Mouse (Mus musculus): Measurements from ENCODE around the gene Lcn2. TPM values are rescaled to one million over a fixed set of nuclear protein-coding genes. Genes with fewer than 3 reads are reported as not detected.

Lcn2 gene
- polyA plus RNA-seq, 1 experiment from 2014 or later, result 50.3 TPM

DNA sequence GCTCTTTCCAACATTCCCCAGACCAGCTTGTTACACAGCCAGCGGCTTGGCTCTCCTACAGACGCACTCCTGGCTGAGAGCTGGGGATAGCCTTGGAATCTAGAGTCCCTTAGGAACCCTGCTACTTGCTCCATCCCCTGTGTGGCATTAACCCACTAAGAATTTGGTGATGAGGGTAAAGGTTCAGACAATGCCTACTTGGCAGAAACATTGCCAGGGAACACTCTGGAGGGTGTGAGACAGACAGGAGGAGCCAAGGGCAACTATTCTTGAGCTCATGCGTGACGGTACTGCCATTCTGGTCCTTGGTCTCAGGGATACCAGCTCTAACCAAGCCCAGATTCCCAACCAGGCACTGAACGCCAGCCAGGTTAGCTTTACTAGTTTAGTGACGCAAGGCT is 33.8 kb upstream of the Lcn2 start:
- H3K9ac ChIP-seq (ENCODE audit: low read depth, low read length), result no peak overlapping the region
- H3K9me3 ChIP-seq (replicated peaks; ENCODE audit: low read length), result no peaks in the 10 kb centered on the region
- H3K27me3 ChIP-seq (ENCODE audit: insufficient read depth, low read length), result no peaks in the 10 kb centered on the region
- no peak for ATAC-seq (replicated peaks; ENCODE audit: low FRiP score, low read depth)
- peaks cover 34% of the 10 kb centered on the region for H3K36me3 ChIP-seq (ENCODE audit: insufficient read depth, low read length)
- TF ChIP-seq CTCF (IDR thresholded peaks at IDR 0.05; ENCODE audit: low read depth), result no peak
- H3K4me2 ChIP-seq (ENCODE audit: low read length), result 0 out of 2 replicates have a peak overlapping the region, but pooled peaks have one; percentile 53
- DNase-seq (ENCODE audit: low spot score), result no peak
- WGBS, result 87% methylated on average over 6 of the region's 6 CpGs
- 0 out of 2 replicates have a peak overlapping the region, but pooled peaks have one; percentile 25 for H3K27ac ChIP-seq
- H3K4me3 ChIP-seq (replicated peaks; ENCODE audit: low read depth, low read length), result no peak overlapping the region
- peaks cover 35% of the 10 kb centered on the region for H3K4me1 ChIP-seq (replicated peaks; ENCODE audit: insufficient read depth, low read length)

DNA sequence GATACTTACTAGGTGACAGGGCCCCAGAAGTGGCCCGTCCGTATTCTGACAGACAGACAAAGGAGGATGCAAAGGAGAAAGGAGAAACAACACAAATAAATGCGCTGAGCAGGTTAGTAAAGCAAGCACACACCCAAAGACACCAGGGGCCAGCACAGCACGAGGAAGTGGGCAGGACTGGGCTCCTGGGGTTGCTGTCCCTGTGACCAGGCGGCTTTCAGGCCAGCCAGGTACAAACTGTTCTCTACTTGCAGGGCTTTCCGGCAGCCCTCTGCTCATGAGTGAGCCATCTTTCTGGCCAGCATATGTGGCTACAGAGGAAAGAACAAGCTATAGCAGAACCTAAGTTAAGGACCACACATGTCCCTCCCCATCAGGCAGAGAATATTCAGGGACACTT is 32.6 kb upstream of the Lcn2 start:
- H3K9me3 ChIP-seq (replicated peaks; ENCODE audit: low read length), result no peaks in the 10 kb centered on the region
- H3K4me3 ChIP-seq (replicated peaks; ENCODE audit: low read depth, low read length), result no peak overlapping the region
- no peaks in the 10 kb centered on the region for H3K27me3 ChIP-seq (ENCODE audit: insufficient read depth, low read length)
- DNase-seq (ENCODE audit: low spot score) (no peak), ATAC-seq (replicated peaks; ENCODE audit: low FRiP score, low read depth) (no peak)
- H3K9ac ChIP-seq (ENCODE audit: low read depth, low read length), result 0 out of 2 replicates have a peak overlapping the region, but pooled peaks have one; percentile 2
- WGBS, result 76% methylated on average over 6 of the region's 6 CpGs
- H3K4me2 ChIP-seq (ENCODE audit: low read length), result no peak overlapping the region
- TF ChIP-seq CTCF (IDR thresholded peaks at IDR 0.05; ENCODE audit: low read depth), result no peak
- H3K36me3 ChIP-seq (ENCODE audit: insufficient read depth, low read length), result peaks cover 46% of the 10 kb centered on the region
- H3K4me1 ChIP-seq (replicated peaks; ENCODE audit: insufficient read depth, low read length), result peaks cover 35% of the 10 kb centered on the region
- H3K27ac ChIP-seq, result no peak overlapping the region

DNA sequence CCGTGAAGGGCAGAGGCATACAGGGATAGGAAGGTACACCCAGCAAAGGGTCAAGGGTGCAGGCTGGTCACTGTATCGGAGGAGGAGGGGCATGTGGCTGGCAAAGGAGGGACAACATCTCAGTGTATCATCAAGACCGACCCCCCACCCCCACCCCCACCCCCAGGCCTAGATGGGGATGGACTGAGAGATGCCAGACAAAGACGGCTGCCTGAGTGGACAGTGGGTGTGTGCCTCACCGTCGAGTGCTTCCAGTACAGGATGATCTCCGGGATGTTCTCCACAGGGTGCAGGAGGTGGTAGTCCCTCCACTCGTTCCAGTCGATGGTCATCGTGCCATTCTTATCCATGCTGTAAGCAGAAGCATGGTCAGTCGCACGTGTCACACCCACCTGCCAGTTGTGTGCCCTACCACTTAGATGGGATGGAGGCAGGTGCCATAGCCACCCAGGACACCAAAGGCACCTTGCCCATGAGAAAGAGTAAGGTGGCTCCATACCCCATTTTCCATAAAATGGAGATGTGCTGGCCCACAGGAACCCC is 32.1 kb upstream of the Lcn2 start:
- WGBS, result 85% methylated on average over 12 of the region's 12 CpGs
- TF ChIP-seq CTCF (IDR thresholded peaks at IDR 0.05; ENCODE audit: low read depth), result no peak

DNA sequence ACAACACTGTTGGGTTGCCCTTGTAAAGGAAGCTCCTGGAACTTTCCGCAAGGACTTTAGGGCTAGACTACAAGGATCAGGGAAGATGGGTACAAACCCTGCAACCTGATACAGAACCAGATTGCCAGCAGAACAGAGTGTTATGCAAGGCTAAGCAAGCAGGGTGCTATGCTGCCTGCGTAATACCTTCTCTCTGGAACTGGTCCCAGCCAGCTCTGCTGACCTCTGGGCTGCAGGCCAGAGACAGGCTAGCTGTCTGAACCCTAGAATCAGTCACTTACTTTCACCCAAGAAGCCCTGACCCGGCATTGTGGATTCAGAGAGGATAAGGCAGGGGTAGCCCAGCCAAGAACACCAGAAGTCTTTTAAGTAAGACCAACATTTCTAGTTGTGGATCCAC is 31.3 kb upstream of the Lcn2 start:
- H3K27ac ChIP-seq, result peak overlapping the region; percentile 57; the same call in 1 of the 2 replicates
- 61% methylated on average over 3 of the region's 3 CpGs for WGBS
- H3K4me3 ChIP-seq (replicated peaks; ENCODE audit: low read depth, low read length), result no peak overlapping the region
- no peak for DNase-seq (ENCODE audit: low spot score)
- H3K36me3 ChIP-seq (ENCODE audit: insufficient read depth, low read length), result peaks cover 56% of the 10 kb centered on the region
- peaks cover 23% of the 10 kb centered on the region for H3K4me1 ChIP-seq (replicated peaks; ENCODE audit: insufficient read depth, low read length)
- no peak for ATAC-seq (replicated peaks; ENCODE audit: low FRiP score, low read depth)
- no peaks in the 10 kb centered on the region for H3K27me3 ChIP-seq (ENCODE audit: insufficient read depth, low read length)
- no peak overlapping the region for H3K4me2 ChIP-seq (ENCODE audit: low read length)
- 0 out of 2 replicates have a peak overlapping the region, but pooled peaks have one; percentile 5 for H3K9ac ChIP-seq (ENCODE audit: low read depth, low read length)
- TF ChIP-seq CTCF (IDR thresholded peaks at IDR 0.05; ENCODE audit: low read depth), result no peak
- no peaks in the 10 kb centered on the region for H3K9me3 ChIP-seq (replicated peaks; ENCODE audit: low read length)

More for the DNA sequence above, 32.1 kb upstream of the Lcn2 start:
- no peak overlapping the region for H3K4me2 ChIP-seq (ENCODE audit: low read length)
- H3K9ac ChIP-seq (ENCODE audit: low read depth, low read length), result no peak overlapping the region
- ATAC-seq (replicated peaks; ENCODE audit: low FRiP score, low read depth) (no peak), DNase-seq (ENCODE audit: low spot score) (no peak)
- H3K27me3 ChIP-seq (ENCODE audit: insufficient read depth, low read length), result no peaks in the 10 kb centered on the region
- peaks cover 31% of the 10 kb centered on the region for H3K4me1 ChIP-seq (replicated peaks; ENCODE audit: insufficient read depth, low read length)
- H3K27ac ChIP-seq, result peak overlapping the region; percentile 57; the same call in 1 of the 2 replicates
- no peaks in the 10 kb centered on the region for H3K9me3 ChIP-seq (replicated peaks; ENCODE audit: low read length)
- peaks cover 51% of the 10 kb centered on the region for H3K36me3 ChIP-seq (ENCODE audit: insufficient read depth, low read length)
- H3K4me3 ChIP-seq (replicated peaks; ENCODE audit: low read depth, low read length), result no peak overlapping the region

DNA sequence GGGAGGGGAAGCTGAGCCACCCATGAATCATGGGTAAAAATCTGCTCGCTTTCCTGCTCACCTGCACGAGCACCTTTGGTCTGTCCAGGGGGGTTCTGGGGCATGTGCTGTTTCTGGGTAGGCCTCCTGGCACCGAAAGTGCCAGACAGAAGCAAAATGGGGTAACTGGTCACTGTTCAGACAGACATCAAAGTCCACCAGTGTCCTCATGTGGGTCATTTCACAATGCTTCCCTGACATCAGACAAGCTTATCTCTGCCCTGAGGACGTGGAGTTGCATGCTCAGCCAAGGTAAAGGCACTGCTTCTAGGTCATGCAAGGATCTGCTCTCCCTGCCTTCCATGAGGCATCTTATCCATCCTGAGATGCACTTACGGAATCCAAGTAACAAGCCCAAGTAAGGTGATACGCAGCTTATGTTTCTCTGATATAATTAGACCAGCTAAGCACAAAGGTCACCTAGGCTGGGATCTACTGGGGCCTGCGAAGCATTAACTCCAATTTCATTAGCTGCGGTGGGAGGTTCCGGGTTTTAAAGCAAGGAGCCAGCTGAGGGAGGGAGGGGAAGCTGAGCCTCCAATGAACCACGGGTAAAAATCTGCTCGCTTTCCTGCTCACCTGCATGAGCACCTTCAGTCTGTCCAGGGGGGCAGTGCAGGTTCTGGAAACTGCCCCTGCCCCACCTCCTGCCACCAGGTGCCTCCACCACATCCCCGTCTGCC is 30.5 kb upstream of the Lcn2 start:
- H3K9ac ChIP-seq (ENCODE audit: low read depth, low read length), result no peak overlapping the region
- TF ChIP-seq CTCF (IDR thresholded peaks at IDR 0.05; ENCODE audit: low read depth), result no peak; the same call in 1 of the 2 replicates
- WGBS, result 48% methylated on average over 12 of the region's 12 CpGs
- peaks cover 57% of the 10 kb centered on the region for H3K36me3 ChIP-seq (ENCODE audit: insufficient read depth, low read length)
- H3K9me3 ChIP-seq (replicated peaks; ENCODE audit: low read length), result no peaks in the 10 kb centered on the region
- peak overlapping the region; percentile 57; the same call in 1 of the 2 replicates for H3K27ac ChIP-seq
- H3K4me2 ChIP-seq (ENCODE audit: low read length), result no peak overlapping the region
- no peak overlapping the region for H3K4me3 ChIP-seq (replicated peaks; ENCODE audit: low read depth, low read length)
- H3K27me3 ChIP-seq (ENCODE audit: insufficient read depth, low read length), result no peaks in the 10 kb centered on the region
- ATAC-seq (replicated peaks; ENCODE audit: low FRiP score, low read depth) (no peak), DNase-seq (ENCODE audit: low spot score) (no peak)
- H3K4me1 ChIP-seq (replicated peaks; ENCODE audit: insufficient read depth, low read length), result peaks cover 20% of the 10 kb centered on the region

DNA sequence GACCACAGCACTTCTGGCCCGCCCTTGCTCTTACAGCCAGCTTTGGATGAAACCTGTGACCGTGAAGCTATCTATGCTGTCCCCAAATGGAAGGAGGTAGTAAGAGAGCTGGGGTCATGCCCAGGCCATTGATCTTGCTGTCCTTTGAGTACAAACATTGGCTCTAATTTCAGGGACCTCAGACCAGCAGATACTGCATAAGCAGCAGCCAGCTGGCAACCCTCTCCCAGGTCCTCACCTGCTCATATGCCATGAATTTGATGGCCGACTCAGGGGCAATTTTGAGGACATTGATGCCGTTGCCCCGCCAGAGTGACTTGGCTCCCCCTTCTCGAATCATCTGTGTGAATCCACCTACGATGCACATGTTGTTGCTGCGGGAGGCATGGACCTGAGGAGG is 29.4 kb upstream of the Lcn2 start:
- DNase-seq (ENCODE audit: low spot score) (no peak), ATAC-seq (replicated peaks; ENCODE audit: low FRiP score, low read depth) (no peak)
- H3K9me3 ChIP-seq (replicated peaks; ENCODE audit: low read length), result no peaks in the 10 kb centered on the region
- H3K9ac ChIP-seq (ENCODE audit: low read depth, low read length), result no peak overlapping the region
- no peaks in the 10 kb centered on the region for H3K27me3 ChIP-seq (ENCODE audit: insufficient read depth, low read length)
- no peak overlapping the region for H3K4me2 ChIP-seq (ENCODE audit: low read length)
- no peak overlapping the region for H3K27ac ChIP-seq
- 64% methylated on average over 8 of the region's 8 CpGs for WGBS
- H3K4me1 ChIP-seq (replicated peaks; ENCODE audit: insufficient read depth, low read length), result peaks cover 14% of the 10 kb centered on the region
- no peak for TF ChIP-seq CTCF (IDR thresholded peaks at IDR 0.05; ENCODE audit: low read depth)
- no peak overlapping the region for H3K4me3 ChIP-seq (replicated peaks; ENCODE audit: low read depth, low read length)
- peaks cover 57% of the 10 kb centered on the region for H3K36me3 ChIP-seq (ENCODE audit: insufficient read depth, low read length)
